Mouse (Mus musculus) R1 (cell line): ENCODE results near the gene Klhdc8a.

ENCODE experiments used
- DNase-seq: peaks from one replicate; pipeline ENCODE4 v3.0.0-alpha.2; 2018; ENCODE audit warnings: low read depth, low spot score

Klhdc8a gene

DNA sequence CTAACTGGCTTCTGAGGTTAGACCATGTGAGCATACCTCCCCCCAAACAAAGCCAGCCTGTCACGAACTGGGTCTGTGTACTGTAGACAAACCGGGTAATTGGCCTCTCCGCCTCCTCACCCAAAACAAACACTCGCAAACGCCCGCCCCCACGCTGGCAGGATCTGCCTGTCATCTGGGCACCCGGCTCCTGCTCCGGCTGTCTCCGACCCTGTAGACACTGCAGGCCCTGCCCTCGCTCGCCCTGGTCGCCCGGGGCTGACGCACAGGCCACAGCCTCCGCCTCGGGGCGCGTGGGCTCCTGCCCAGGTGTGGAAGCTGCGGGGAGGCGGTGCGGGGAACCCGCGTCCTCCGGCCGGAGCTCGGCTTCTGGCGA lies at the start of gene Klhdc8a:
TSS of gene Klhdc8a (plus strand) at position 202 of the 376 bp plus-strand sequence.
- peak; percentile 56 for DNase-seq

GRCm38 (mm10) chr1:132254467-132254866 lies 44.0 kb upstream of the Klhdc8a start:
- DNase-seq: peak; percentile 70

- no peak for DNase-seq
These were observed 38.1 kb upstream of the Klhdc8a start for GRCm38 (mm10) chr1:132260331-132260730.

DNA sequence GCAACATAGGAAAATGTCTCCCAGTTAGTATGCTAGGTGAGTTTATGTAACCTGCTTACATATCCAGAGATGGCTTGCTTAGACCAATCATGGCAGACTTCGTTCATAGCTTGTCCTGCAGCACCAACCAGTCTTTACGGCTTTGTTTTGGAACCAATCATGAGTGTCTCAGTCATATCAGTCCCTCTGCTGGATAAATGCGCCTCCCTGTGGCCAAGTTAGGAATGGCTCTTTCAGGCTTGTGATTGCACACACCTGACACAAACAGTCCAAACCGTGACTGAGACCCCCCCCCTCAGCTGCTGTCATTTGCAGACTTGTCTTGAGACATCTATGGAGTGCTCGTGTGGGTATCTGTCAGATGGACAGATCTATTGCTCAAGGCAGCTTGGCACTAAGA lies 37.4 kb upstream of the Klhdc8a start:
- DNase-seq: peak; percentile 95

- peak; percentile 81 for DNase-seq
These were observed 34.8 kb upstream of the Klhdc8a start for GRCm38 (mm10) chr1:132263618-132264017.

DNA sequence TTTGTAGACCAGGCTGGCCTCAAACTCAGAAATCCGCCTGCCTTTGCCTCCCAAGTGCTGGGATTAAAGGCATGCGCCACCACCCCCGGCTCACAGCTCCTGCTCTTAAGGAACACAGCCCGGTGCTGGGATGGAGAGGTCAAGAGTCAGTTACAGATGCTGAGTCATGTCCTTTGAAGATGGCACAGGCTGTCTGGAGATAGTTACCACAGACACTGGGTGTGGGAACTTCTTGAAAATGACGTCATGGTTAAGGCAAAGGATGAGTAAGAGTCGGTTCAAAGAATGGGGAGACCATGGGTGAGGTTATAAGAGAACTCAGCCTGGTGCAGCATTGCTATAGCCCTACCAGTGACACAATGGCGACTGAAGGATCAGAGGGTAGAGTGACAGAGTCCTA lies 33.8 kb upstream of the Klhdc8a start:
- DNase-seq: peak; percentile 89

DNA sequence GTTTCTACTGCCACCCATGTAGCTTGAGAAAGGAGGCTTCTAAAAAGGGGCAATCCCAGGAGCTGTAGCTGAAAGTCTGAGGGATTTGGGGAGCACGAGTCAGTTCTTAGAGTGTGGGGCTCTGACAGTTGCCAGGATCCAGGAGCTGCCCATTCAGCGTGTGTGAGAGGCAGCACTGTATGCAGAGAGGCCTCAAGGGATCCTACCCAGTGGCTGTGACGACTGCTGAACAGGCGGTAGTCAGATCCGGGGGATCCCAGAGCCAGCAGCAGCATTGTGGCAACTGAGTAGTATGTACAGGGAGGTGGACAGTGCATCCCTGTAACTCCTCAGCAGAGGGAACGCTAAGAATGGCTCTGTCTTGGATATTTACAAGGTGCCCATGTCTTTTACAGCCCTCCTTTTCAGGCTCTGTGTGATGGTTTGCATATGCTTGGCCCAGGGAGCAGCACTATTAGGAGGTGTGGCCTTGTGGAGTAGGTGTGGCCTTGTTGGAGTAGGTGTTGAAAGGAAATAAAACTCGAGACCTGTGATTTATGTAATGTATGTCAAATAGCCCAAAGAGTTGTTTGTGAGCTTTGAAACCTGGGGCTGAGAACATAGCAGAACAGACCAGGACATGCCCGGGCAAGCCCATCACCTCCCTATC lies 33.1 kb upstream of the Klhdc8a start:
- DNase-seq: peak; percentile 89

DNA sequence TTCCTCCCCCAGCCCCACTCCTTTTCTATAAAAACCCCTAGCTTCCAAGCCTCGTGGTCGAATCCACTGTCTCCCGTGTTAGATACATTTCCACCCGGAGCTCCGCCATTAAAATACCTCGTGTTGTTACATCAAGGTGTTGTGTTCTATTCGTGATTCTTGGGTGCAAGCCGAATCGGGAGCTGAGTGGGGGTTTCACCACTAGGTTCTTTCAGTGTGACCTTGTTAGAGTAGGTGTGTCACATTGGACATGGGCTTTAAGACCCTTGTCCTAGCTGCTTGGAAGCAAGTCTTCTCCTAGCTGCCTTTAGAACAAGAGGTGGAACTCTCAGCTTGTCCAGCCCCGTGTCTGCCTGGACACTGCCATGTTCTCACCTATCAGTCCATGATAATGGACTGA lies 32.5 kb upstream of the Klhdc8a start:
- peak; percentile 50 for DNase-seq

DNA sequence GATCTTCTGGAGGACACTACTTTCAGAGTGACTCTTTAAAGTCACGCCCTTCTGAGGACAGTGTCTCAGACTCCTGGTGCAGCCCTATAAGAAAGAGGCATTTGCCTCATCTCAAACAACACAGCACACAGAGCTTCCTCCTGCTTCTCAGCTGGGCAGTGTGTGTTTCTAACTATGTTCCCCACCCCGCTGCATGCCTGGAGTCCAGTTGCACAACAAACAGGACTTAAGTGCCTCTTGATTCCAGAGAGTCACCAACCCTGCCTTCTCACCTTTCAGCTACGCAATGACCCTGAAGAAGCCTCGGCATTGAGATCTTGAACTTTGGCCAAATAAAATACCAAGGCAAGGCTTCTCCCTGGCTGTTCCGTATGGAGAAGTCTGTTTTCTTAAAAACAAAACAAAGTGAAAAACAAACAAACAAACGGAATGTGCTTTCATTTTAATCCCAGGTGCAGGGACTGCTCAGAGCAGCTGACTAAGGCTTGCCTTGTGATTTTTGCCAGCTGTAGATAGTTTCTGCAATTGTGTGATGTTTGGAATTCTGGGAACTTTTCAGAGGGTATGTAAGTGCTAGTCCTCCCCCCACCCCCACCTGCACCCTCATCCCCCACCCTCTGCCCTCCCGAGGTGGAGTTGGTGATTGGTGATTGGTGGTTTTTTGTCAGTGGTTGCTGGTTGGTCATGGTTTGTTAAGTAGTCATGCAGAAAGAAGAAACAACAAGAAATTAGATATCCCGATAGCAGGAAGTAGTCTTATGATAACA lies 31.5 kb upstream of the Klhdc8a start:
- peak; percentile 60 for DNase-seq

GRCm38 (mm10) chr1:132267959-132268358 lies 30.5 kb upstream of the Klhdc8a start:
- DNase-seq: no peak

- DNase-seq: peak; percentile 72
These were observed 29.9 kb upstream of the Klhdc8a start for GRCm38 (mm10) chr1:132268418-132269060.

GRCm38 (mm10) chr1:132271237-132271636 lies 27.2 kb upstream of the Klhdc8a start:
- DNase-seq: peak; percentile 84

DNA sequence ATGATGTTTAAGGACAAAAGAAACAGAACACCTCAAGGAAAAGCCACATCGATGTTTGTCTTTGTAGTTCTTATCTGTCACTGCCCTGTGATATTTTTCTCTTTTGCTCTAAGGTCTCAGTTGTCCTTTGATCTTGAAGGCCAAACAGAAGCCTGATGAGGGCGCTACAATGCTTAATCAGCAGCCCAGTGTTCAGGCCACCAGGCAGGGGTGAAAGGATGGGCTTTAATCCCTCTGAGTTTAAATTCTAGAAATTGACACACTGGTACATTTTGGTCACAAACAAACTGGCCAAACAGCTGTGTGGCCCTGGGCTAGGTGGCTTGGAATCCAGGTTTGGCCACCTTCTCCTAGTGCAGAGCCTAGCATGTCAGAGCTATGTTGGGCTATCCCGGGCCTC lies 21.7 kb upstream of the Klhdc8a start:
- DNase-seq: no peak

GRCm38 (mm10) chr1:132277124-132277523 lies 21.3 kb upstream of the Klhdc8a start:
- DNase-seq: no peak

DNA sequence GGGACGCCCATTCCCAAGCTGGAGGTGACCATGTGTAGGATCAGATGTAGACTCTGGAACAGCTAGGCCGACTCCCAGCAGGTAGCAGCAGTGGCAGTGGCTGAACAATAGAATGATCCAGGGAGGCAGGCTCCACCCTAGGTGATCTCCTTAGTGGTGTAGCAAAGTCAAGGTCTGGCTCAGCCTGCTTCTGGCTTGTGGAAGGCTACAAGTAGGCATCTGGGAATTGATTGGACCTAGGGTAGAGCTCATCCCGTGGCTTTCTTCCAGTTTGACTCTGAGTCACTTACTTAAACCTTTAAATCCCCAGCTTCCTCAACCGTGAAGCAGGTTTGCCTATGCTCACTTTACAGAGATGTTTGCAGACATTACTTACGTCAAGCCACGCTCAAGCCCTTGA lies 17.8 kb upstream of the Klhdc8a start:
- peak; percentile 81 for DNase-seq

DNA sequence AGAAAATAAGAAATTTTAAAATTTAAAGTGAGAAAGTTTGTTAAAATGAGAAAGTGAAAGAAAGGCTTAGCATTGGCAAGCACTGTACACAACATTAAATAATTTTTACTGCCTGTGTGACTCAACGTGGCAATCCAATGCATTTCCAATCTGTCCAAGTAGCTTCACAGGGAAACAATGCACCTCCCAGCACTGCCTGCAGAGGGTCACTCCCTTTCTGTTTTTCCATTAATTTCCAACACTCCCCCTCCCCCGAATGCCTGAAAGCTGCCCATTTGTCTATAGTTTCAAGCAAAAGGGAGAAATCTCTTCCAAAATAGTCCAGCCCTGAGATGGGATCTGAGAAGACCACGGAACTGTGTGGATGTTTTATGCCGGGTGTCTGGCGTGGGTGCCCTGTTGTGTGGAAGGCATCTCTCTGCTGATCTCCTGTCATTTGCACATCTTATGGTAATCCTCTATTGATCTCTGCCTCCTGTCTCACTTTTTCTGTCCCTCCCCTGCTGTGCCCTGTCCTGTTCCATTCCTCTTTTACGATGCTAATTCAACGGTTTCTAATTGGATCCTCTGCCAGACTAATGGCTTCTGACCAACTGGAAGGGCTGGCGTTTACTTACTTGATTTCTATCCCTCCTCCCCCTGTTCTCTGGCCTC lies 16.8 kb upstream of the Klhdc8a start:
- peak; percentile 96 for DNase-seq

GRCm38 (mm10) chr1:132282177-132282536 lies 16.3 kb upstream of the Klhdc8a start:
- DNase-seq: no peak

GRCm38 (mm10) chr1:132283018-132283417 lies 15.4 kb upstream of the Klhdc8a start:
- no peak for DNase-seq

DNA sequence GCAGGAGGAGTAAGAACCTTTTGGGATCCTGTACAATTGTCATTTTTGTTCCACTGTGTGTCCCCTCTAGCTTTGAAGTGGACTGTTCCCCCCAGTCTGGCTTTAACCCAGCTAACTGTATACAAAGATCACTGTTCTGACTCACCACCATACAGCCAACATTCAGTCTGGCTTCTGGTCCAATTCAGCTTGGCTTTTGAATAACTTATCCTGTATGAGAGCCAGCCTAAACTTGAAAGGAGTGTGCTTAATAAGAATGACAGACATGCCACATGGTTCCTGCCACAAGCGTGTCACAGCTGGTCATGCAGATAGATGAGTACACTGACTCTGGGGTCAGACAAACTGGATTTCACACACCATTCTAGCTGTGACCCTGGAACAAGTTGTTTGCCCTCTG lies 11.7 kb upstream of the Klhdc8a start:
- DNase-seq: no peak

- no peak for DNase-seq
These were observed 11.0 kb upstream of the Klhdc8a start for GRCm38 (mm10) chr1:132287445-132287844.

- peak; percentile 94 for DNase-seq
These were observed 10.4 kb upstream of the Klhdc8a start for GRCm38 (mm10) chr1:132287991-132288451.

GRCm38 (mm10) chr1:132289965-132290364 lies 8.5 kb upstream of the Klhdc8a start:
- DNase-seq: no peak
